Mouse (Mus musculus) liver, adult 2 months (tissue): Measurements from ENCODE around the gene Nbl1.

Experiments used
- CTCF ChIP-seq: fragments of 200-500 bp; IDR thresholded peaks from 2 replicates; pipeline ENCODE4 v1.5.1; 2011; ENCODE audit warnings: low read depth, low read length, control low read depth
- POLR2A ChIP-seq: fragments of 200-500 bp; IDR thresholded peaks from 2 replicates; pipeline ENCODE4 v1.6.1; 2011; ENCODE audit warnings: low read length, control low read depth; ENCODE audit not compliant: insufficient read depth; ENCODE audit errors: extremely low read depth

- no peak for TF ChIP-seq CTCF
- no peak for TF ChIP-seq POLR2A
These were observed 8.8 kb upstream of the Nbl1 start for GRCm38 (mm10) chr4:139101546-139101945.
